Mouse (Mus musculus): ENCODE results near the gene Vav2. TPM values are rescaled to one million over a fixed set of nuclear protein-coding genes. Genes with fewer than 3 reads are reported as not detected.

The Vav2 gene
- polyA plus RNA-seq, 1 experiment, result 48.0 TPM

GRCm38 (mm10) chr2:27251434-27251833 is 175.4 kb downstream of the Vav2 start:
- TF ChIP-seq CTCF (IDR thresholded peaks at IDR 0.05; ENCODE audit: borderline replicate concordance, control insufficient read depth, extremely low read depth, insufficient read depth, low read length, poor library complexity), result no peak
- TF ChIP-seq POLR2A (IDR thresholded peaks at IDR 0.05; ENCODE audit: control insufficient read depth, extremely low read depth, insufficient read depth, low read length, poor library complexity), result no peak
- DNase-seq, result no peak
- Histone ChIP-seq H3K27me3 (ENCODE audit: control insufficient read depth, insufficient read depth, low read length) (no peaks in the 10 kb centered on the region), H3K4me1 (replicated peaks; ENCODE audit: control insufficient read depth, insufficient read depth, low read length) (no peaks in the 10 kb centered on the region; the same call in 1 of the 2 replicates), H3K36me3 (ENCODE audit: control insufficient read depth, insufficient read depth, low read length) (no peaks in the 10 kb centered on the region), H3K4me3 (ENCODE audit: control insufficient read depth, insufficient read depth, low read length) (no peak overlapping the region), H3K27ac (ENCODE audit: control insufficient read depth, insufficient read depth, low read length) (no peak overlapping the region)

DNA sequence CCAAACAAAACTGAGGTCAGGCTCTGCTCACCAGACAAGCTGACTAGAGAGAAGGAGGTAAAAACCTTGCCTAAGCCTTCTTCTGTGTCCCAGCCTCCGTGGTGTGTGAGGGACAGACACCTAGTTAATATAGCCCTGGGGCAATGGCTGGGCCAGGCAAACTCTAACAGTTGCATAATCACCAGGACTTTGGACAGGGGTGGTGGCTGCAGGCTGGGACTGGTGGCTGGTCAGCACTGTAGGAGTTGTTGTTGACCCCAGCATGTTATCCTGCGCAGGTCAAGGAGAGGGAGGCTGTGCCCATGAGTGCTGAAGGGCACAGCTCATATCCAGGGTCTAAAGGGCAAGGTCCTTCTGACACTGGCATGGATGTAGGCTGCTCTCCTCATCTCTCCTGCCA is 178.6 kb downstream of the Vav2 start, which contains the start of gene Sardh:
Gene Sardh (minus strand): TSS at position 127 of the 400 bp plus-strand sequence.
- H3K36me3 ChIP-seq (ENCODE audit: control insufficient read depth, insufficient read depth, low read length), result no peaks in the 10 kb centered on the region
- H3K27ac ChIP-seq (ENCODE audit: control insufficient read depth, insufficient read depth, low read length), result no peak within 1 kb of the TSS
- no peak for TF ChIP-seq CTCF (IDR thresholded peaks at IDR 0.05; ENCODE audit: borderline replicate concordance, control insufficient read depth, extremely low read depth, insufficient read depth, low read length, poor library complexity)
- TF ChIP-seq POLR2A (IDR thresholded peaks at IDR 0.05; ENCODE audit: control insufficient read depth, extremely low read depth, insufficient read depth, low read length, poor library complexity), result no peak
- no peaks in the 10 kb centered on the region; the same call in 1 of the 2 replicates for H3K4me1 ChIP-seq (replicated peaks; ENCODE audit: control insufficient read depth, insufficient read depth, low read length)
- no peak within 1 kb of the TSS for H3K4me3 ChIP-seq (ENCODE audit: control insufficient read depth, insufficient read depth, low read length)
- H3K27me3 ChIP-seq (ENCODE audit: control insufficient read depth, insufficient read depth, low read length), result no peaks in the 10 kb centered on the region
- DNase-seq, result no peak
- WGBS, result 90% methylated on average over 2 of the region's 2 CpGs

DNA sequence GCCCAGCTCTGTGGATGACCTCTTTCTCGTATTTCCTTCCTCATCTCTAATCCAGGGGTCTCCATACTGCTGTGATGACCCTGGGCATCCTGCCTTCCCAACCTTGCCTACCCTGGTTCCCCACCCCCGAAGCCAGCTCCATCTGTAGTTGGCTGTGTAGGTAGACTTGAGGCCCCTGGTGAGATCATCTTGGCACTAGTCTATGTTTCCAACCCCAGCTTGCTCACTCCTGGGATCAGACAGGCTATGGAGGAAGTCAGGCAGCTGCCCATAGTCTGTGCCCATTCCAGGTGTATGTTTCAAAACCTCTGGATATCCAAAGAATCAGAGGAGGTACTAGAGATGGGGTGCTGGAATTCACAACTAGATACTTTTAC is 179.4 kb downstream of the Vav2 start:
- no peaks in the 10 kb centered on the region; the same call in 1 of the 2 replicates for H3K4me1 ChIP-seq (replicated peaks; ENCODE audit: control insufficient read depth, insufficient read depth, low read length)
- H3K27ac ChIP-seq (ENCODE audit: control insufficient read depth, insufficient read depth, low read length), result no peak overlapping the region
- H3K36me3 ChIP-seq (ENCODE audit: control insufficient read depth, insufficient read depth, low read length), result no peaks in the 10 kb centered on the region
- WGBS, result 64% methylated on average over 2 of the region's 2 CpGs
- DNase-seq, result no peak
- TF ChIP-seq POLR2A (IDR thresholded peaks at IDR 0.05; ENCODE audit: control insufficient read depth, extremely low read depth, insufficient read depth, low read length, poor library complexity), result no peak
- H3K27me3 ChIP-seq (ENCODE audit: control insufficient read depth, insufficient read depth, low read length), result no peaks in the 10 kb centered on the region
- H3K4me3 ChIP-seq (ENCODE audit: control insufficient read depth, insufficient read depth, low read length), result no peak overlapping the region

GRCm38 (mm10) chr2:27246712-27247486 is 179.9 kb downstream of the Vav2 start:
- Histone ChIP-seq H3K27me3 (ENCODE audit: control insufficient read depth, insufficient read depth, low read length) (no peaks in the 10 kb centered on the region), H3K27ac (ENCODE audit: control insufficient read depth, insufficient read depth, low read length) (no peak overlapping the region), H3K36me3 (ENCODE audit: control insufficient read depth, insufficient read depth, low read length) (no peaks in the 10 kb centered on the region), H3K4me1 (replicated peaks; ENCODE audit: control insufficient read depth, insufficient read depth, low read length) (no peaks in the 10 kb centered on the region; the same call in 1 of the 2 replicates), H3K4me3 (ENCODE audit: control insufficient read depth, insufficient read depth, low read length) (no peak overlapping the region)
- WGBS, result 56% methylated on average over 7 of the region's 7 CpGs
- DNase-seq, result no peak
- TF ChIP-seq CTCF (IDR thresholded peaks at IDR 0.05; ENCODE audit: borderline replicate concordance, control insufficient read depth, extremely low read depth, insufficient read depth, low read length, poor library complexity), result no peak
- TF ChIP-seq POLR2A (IDR thresholded peaks at IDR 0.05; ENCODE audit: control insufficient read depth, extremely low read depth, insufficient read depth, low read length, poor library complexity), result no peak

DNA sequence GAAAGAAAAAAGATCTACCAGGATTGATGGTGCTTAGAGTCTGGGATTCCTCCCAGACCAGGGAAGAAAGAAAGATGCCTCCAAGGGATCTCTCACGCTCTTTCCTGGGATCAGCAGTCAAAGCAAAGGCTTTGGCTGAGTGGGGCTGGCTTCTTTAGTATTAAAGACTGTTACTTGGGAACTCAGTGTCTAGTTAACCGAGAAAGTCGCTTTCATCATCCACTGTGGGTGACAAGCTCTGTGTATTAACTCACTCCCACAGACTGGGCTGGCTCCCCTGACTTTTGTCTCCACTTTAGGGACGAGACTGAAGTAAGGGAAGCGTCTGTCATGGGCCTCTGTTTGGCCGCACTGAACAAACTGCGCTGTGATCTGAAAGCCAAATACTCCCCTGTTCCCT is 180.9 kb downstream of the Vav2 start:
- Histone ChIP-seq H3K27me3 (ENCODE audit: control insufficient read depth, insufficient read depth, low read length) (no peaks in the 10 kb centered on the region), H3K36me3 (ENCODE audit: control insufficient read depth, insufficient read depth, low read length) (no peaks in the 10 kb centered on the region), H3K4me1 (replicated peaks; ENCODE audit: control insufficient read depth, insufficient read depth, low read length) (no peaks in the 10 kb centered on the region; the same call in 1 of the 2 replicates), H3K4me3 (ENCODE audit: control insufficient read depth, insufficient read depth, low read length) (no peak overlapping the region), H3K27ac (ENCODE audit: control insufficient read depth, insufficient read depth, low read length) (no peak overlapping the region)
- no peak for TF ChIP-seq CTCF (IDR thresholded peaks at IDR 0.05; ENCODE audit: borderline replicate concordance, control insufficient read depth, extremely low read depth, insufficient read depth, low read length, poor library complexity)
- no peak for TF ChIP-seq POLR2A (IDR thresholded peaks at IDR 0.05; ENCODE audit: control insufficient read depth, extremely low read depth, insufficient read depth, low read length, poor library complexity)
- WGBS, result 95% methylated on average over 7 of the region's 7 CpGs
- no peak for DNase-seq

DNA sequence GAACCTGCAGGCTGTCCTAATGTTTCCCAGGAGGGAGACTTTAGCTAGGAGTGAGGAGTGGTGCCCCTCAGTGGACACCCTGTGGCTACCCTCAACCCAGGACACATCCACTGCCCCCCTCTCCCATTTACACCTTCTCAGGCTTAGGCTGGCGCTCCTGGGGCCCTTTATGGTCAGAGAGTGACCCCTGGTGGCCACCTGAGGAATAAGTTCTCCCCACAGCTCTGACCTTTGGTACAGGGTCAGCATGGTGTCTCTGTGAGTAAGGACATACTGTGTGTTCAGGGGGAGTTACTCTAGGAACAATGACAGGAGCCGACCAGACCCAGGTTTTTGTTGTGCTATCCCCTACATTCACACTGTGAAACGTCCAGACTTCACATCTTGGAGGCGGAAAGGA is 189.5 kb downstream of the Vav2 start:
- no peak overlapping the region for H3K27ac ChIP-seq (ENCODE audit: control insufficient read depth, insufficient read depth, low read length)
- no peaks in the 10 kb centered on the region for H3K4me1 ChIP-seq (replicated peaks; ENCODE audit: control insufficient read depth, insufficient read depth, low read length)
- TF ChIP-seq POLR2A (IDR thresholded peaks at IDR 0.05; ENCODE audit: control insufficient read depth, extremely low read depth, insufficient read depth, low read length, poor library complexity) (no peak), CTCF (IDR thresholded peaks at IDR 0.05; ENCODE audit: borderline replicate concordance, control insufficient read depth, extremely low read depth, insufficient read depth, low read length, poor library complexity) (peak; percentile 83; the same call in 1 of the 2 replicates)
- DNase-seq, result peak; percentile 78
- WGBS, result 43% methylated on average over 4 of the region's 4 CpGs
- no peak overlapping the region for H3K4me3 ChIP-seq (ENCODE audit: control insufficient read depth, insufficient read depth, low read length)
- no peaks in the 10 kb centered on the region for H3K36me3 ChIP-seq (ENCODE audit: control insufficient read depth, insufficient read depth, low read length)
- H3K27me3 ChIP-seq (ENCODE audit: control insufficient read depth, insufficient read depth, low read length), result no peaks in the 10 kb centered on the region

Data from thymus, adult 2 months (tissue).